Mouse (Mus musculus) adrenal gland, adult (tissue): Measurements from ENCODE around the gene Plekhh3.
A peak's percentile ranks its signal among the peaks of the same experiment; 100 is the strongest.
"Not testable (repeated sequence)": the region's sequence is repeated elsewhere in the genome, so short reads cannot be mapped to it uniquely, and the experiment has no call there.

Experiments used
- DNase-seq, 2 experiments: peaks; one replicate each; pipeline ENCODE4 v3.0.0; 2022 to 2023; ENCODE audit warnings: low spot score in 1 of 2; ENCODE audit not compliant: inconsistent age in 2 of 2

Plekhh3 gene

GRCm38 (mm10) chr11:101127075-101127474, 44.1 kb downstream of the Plekhh3 start:
- DNase-seq, result peak in 1 of 2 experiments; percentile 43

GRCm38 (mm10) chr11:101125008-101125407, 46.1 kb downstream of the Plekhh3 start:
- DNase-seq, result peak in 1 of 2 experiments; percentile 21

GRCm38 (mm10) chr11:101124494-101124893, 46.7 kb downstream of the Plekhh3 start:
- DNase-seq, result not testable (repeated sequence)

- DNase-seq, result no peak
Measured at GRCm38 (mm10) chr11:101120545-101121188, 50.5 kb downstream of the Plekhh3 start.

GRCm38 (mm10) chr11:101119761-101120544, 51.2 kb downstream of the Plekhh3 start, which contains the start of the genes Retreg3 and Tubg1:
TSS of gene Retreg3 (minus strand) at chr11:101119893.
TSS of gene Tubg1 (plus strand) at chr11:101119938.
- peak; percentile 99 to 100 for DNase-seq

- DNase-seq, result no peak
Measured at GRCm38 (mm10) chr11:101119131-101119760, 51.9 kb downstream of the Plekhh3 start.

- peak in 1 of 2 experiments; percentile 50 for DNase-seq
Measured at GRCm38 (mm10) chr11:101118105-101118504, 53.0 kb downstream of the Plekhh3 start.

- DNase-seq, result no peak
Measured at GRCm38 (mm10) chr11:101115564-101115963, 55.6 kb downstream of the Plekhh3 start.
